Mouse (Mus musculus): ENCODE results near the gene 2510002D24Rik. TPM values are rescaled to one million over a fixed set of nuclear protein-coding genes. Genes with fewer than 3 reads are reported as not detected.
"Not testable (repeated sequence)": the region's sequence is repeated elsewhere in the genome, so short reads cannot be mapped to it uniquely, and the experiment has no call there.

Gene 2510002D24Rik
- polyA plus RNA-seq, 1 experiment, result 54.1 TPM

DNA sequence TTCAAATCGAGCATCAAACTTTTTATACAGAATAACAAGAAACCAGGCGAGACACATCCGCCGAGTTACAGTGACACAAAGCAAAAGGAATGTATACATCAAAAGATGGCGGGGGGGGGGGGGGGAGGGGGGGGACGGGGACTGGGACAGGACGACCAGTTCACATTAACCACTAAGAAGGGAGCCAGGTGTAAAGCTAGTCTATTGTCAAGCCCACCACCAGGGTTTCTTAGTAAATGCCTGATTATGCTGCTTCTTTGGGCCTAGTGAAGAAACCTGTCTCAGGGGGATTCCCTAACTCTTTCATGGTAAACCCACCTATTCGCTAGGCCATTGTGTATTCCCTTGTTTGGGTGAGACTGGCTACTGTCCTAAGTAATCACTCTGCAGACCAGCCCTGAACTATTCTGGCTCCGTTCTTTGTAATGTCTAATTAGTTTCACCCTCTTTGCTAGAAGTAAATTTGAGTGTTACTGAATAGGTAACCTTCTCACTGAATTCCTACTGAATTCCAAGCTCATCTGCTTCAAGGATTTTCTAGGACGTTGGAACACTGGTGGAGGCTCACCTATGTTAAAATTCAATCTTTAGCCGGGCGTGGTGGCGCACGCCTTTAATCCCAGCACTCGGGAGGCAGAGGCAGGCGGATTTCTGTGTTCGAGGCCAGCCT is 13.3 kb downstream of the 2510002D24Rik start:
- DNase-seq (ENCODE audit: low read depth), result not testable (repeated sequence)

DNA sequence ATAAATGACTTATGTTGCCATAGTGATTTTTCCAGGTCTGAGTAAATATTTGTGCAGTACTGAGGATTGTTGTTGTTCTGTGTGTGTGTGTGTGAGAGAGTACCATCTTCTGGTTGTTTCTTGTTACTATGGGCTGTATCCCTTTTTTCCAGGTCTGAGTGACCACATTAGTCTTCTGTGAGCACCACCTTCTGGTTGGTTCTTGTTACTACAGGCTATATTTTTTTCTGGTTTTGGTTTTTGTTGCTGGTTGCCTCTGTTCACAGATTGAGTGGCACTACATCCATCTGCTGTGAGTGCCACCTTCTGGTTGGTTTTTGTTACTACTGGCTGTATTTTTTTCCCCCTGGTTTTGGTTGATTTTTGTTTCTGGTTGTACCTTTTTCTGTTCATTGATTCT is 22.2 kb downstream of the 2510002D24Rik start:
- no peak for DNase-seq (ENCODE audit: low read depth)

DNA sequence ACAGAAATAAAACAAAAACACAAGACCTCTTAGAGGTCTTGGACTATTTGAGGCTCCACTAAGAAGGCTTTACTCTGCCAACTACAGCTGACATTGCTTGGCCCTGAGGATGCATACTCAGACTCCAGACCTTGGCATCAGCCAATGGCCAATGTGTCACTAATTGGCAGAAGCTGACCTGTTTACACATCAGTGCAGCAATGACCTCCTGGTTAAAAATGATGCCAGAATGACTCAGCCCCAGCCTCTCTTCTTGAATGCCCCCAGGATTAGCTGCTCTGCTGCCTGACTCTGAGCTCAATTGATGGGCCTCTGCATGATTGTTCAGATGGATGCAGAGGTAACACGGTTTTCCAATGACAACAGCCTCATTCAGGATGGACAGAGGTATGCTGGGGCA is 23.8 kb downstream of the 2510002D24Rik start:
- DNase-seq (ENCODE audit: low read depth), result no peak

DNA sequence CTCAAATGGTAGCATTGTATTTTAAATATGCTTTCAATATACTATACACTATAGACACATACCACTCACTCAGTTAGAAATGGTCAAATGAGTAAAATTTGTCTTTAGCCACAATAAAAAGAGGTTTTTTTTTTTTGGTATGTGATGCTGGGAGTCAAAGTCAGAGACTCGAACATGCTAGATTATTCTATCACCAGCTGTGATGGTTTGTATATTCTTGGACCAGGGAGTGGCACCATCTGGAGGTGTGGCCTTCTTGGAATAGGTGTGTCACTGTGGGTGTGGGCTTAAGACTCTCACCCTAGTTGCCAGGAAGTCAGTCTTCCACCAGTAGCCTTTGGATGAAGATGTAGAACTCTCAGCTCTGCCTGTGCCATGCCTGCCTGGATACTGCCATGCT is 34.1 kb downstream of the 2510002D24Rik start:
- not testable (repeated sequence) for DNase-seq (ENCODE audit: low read depth)

DNA sequence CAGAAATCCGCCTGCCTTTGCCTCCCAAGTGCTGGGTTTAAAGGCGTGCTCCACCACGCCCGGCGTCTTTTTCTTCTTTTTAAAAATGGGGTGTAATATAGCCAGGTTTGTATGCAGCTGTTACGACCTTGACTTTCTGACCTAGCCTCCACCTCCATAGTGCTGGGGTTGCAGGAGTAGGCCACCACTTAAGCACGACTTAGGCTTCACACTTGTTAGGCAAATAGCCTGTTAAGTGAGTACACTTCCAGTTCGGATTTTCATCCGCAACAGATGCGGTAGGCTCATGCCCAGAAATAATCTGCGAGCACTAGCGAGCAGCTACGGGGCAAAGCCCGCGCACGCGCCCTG is 39.7 kb downstream of the 2510002D24Rik start:
- no peak for DNase-seq (ENCODE audit: low read depth)

DNA sequence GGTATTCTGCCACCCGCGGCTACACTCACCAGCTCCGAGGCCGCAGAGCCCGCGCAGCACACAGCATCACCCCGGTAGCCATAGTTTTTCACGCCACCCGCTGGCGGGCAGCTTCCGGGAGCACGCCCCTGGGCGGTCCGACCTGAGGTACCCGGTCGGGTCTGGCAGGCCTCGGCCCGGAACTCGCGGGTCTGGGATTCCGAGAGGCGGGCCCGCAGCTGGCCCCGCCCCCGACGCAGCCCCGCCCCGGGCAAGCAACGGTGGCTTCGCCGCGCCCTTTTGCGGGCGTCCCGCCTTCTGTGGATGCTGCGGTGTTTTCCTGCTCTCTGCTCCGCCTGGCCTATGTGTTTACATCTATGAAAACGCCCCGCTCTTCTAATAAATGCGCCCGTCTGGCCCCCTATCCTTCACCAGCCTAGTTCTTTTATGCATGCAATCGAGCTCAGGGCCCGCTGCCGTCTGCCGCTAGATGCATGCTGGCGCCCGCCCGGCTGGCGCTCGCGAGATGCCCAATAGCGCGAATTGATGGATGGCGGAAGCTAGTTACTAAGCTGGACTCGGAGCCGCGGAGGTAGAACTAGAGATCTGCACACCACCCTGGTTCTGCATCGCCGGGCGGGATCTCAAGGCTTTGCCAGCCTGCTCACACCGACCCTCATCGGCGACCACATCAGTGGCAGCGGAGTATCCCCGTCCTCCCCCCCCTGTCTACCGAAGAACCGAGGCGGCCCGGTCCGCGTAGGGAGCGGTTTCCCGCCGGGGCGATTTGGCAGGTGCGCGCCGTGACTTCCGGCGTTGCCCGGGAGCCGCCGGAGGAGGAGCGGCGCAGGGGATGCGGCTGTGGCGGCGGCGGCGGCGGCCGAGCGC is 40.3 kb downstream of the 2510002D24Rik start, which contains the start of the genes Mrpl40 and Hira:
Gene Mrpl40 (minus strand): TSS at position 421 of the 867 bp plus-strand sequence.
Gene Hira (plus strand): TSS at position 596 of the 867 bp plus-strand sequence.
- peak; percentile 36 for DNase-seq (ENCODE audit: low read depth)

DNA sequence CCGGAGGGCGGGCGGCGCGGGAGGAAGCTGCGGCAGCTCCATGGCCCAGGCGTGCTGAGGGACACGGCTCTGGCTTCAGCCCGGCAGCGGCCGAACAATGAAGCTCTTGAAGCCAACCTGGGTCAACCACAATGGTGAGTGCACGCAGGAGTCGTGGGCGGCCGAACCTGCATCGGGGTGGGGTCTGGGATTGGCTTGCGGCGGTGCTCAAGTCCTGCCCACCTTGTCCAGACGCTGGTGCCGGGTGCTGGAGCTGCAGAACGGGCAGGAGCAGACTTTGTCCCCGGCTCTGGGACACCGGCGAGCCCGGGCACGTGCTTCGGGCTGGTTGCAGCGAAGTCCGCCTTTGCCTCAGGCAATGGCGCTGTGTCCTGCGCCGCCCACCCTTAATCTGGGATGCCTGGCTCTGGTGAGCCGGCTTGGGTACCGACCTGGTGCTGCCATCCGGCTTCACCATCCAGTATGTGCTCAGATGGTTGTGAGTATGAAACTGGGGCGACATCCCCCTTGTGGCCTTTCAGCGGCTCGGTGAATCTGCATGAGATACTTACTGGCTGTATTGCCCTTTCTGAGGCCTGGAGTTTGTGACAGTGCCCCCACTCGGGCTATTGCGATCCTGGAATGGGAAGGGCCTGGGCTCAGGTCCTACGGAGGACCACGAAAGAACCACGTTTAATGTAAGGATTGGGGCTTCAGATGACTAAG is 41.2 kb downstream of the 2510002D24Rik start:
- peak; percentile 16 for DNase-seq (ENCODE audit: low read depth)

DNA sequence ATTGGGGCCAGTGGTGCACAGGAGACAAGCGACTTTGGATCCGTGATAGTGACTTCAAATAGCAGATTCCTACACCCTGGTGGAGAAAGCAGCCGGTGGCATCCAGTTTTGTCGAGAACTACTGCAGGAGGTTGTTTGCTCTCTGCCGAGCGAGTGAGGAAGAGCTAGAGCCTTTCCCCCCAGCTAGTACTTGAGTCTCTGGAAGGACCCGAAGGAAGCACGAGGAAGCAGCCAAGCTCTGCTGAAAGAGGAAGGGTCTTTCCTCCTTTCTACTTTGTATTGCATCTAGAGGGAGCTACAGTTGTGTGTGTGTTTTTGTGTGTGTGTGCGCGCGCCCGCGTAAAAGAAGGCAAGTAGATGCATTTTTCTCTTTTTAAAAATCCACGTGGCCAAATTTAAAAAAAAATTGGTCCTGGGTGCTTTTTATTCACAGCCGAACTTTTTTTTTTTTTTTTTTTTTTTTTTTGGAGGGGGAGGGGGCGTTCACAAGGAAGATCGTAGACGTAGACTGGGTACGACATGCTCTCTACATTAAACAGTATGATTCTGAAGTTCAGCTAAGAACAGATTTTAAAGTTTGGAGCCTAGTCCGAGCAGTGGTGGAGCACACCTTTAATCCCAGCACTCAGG is 41.8 kb downstream of the 2510002D24Rik start:
- DNase-seq (ENCODE audit: low read depth), result no peak

DNA sequence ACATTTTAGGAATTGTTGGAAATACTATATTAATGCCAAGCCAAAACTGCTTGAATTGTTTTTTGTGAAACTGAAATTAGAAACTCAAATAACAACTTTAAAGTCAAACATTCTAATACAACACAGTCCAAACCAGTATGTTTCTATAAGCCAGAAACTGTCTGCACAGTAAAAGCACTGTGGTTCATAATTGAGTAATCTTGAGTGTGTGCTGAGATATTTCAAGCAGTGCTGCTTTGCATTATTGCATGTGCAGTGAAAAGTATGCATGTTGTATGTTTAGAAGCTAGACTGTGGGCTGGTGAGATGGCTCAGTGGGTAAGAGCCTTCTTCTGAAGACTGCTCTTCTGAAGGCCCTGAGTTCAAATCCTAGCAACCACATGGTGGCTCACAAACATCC is 47.7 kb downstream of the 2510002D24Rik start:
- DNase-seq (ENCODE audit: low read depth), result no peak

Other genes starting within 250 kb of the 2510002D24Rik start
- 0.76 and 2.5 TPM in 2 replicates for gene Tbx1, start 245.9 kb upstream of the 2510002D24Rik start, polyA plus RNA-seq (2012; rRNA removed)
- 0.51 and 0.53 TPM in 2 replicates for gene Gp1bb, start 214.2 kb upstream of the 2510002D24Rik start, polyA plus RNA-seq (2012; rRNA removed)
- gene Gm49601, start 210.2 kb upstream of the 2510002D24Rik start, polyA plus RNA-seq (2012; rRNA removed), result 2.1 and 4.8 TPM in 2 replicates
- 11.9 and 13.7 TPM in 2 replicates for gene Sept5, start 206.6 kb upstream of the 2510002D24Rik start, polyA plus RNA-seq (2012; rRNA removed)
- gene Cldn5, start 59.7 kb upstream of the 2510002D24Rik start, polyA plus RNA-seq (2012; rRNA removed), result 98.6 and 114 TPM in 2 replicates
- gene Ufd1, start 24.8 kb upstream of the 2510002D24Rik start, polyA plus RNA-seq (2012; rRNA removed), result 45.6 and 55.1 TPM in 2 replicates
- gene Cdc45, start 24.6 kb upstream of the 2510002D24Rik start, polyA plus RNA-seq (2012; rRNA removed), result 6.7 and 9.1 TPM in 2 replicates
- 3.8 TPM in 1 of 2 replicates, not detected in the other for gene Gm28539, start within 50 bp of the 2510002D24Rik start, polyA plus RNA-seq (2012; rRNA removed)
- gene Mrpl40, start 40.3 kb downstream of the 2510002D24Rik start, polyA plus RNA-seq (2012; rRNA removed), result 14.3 and 14.4 TPM in 2 replicates
- gene Hira, start 40.5 kb downstream of the 2510002D24Rik start, polyA plus RNA-seq (2012; rRNA removed), result 40.3 and 46.6 TPM in 2 replicates